Mouse (Mus musculus): ENCODE results near the gene Lman1l. TPM values are rescaled to one million over a fixed set of nuclear protein-coding genes. Genes with fewer than 3 reads are reported as not detected.

Lman1l gene
- polyA plus RNA-seq (2014; fragmentation: Nextera tagmentation; extraction: Ambion mirVana), result not detected in 2 replicates

DNA sequence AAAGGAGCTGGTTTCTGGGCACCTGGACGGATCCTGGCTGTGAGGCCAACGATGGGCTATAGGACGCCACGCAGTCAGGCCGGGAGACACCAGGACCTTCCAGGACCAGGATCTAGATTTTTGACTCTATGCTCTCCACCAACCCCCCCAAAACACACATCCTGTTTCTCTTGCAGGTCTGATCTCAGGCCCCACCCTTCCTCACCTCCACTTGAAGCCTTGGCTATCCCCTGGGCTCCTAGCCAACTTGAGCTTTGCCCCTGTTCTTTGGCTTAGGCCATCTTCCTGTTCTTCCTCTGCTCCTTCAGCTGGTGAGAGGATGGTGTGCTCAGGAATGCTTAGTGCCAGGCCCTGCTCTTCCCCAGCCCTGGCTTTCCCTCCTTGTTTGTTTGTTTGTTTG lies at the start of gene Lman1l:
Gene Lman1l (minus strand): TSS at position 101 of the 400 bp plus-strand sequence.
- H3K4me3 ChIP-seq (replicated peaks; ENCODE audit: low read length), result no peak within 1 kb of the TSS
- no peak within 1 kb of the TSS for H3K4me2 ChIP-seq (replicated peaks)
- no peak within 1 kb of the TSS for H3K27ac ChIP-seq
- H3K9me3 ChIP-seq (ENCODE audit: control insufficient read depth, low read length), result no peaks in the 10 kb centered on the region
- ATAC-seq (ENCODE audit: low FRiP score) (no peak), DNase-seq (ENCODE audit: low spot score) (no peak)
- no peaks in the 10 kb centered on the region for H3K4me1 ChIP-seq (replicated peaks; ENCODE audit: control insufficient read depth, insufficient read depth, low read length)
- no peak within 1 kb of the TSS for H3K9ac ChIP-seq
- H3K27me3 ChIP-seq (ENCODE audit: control insufficient read depth, insufficient read depth, low read length), result no peaks in the 10 kb centered on the region
- 94% methylated on average over 5 of the region's 5 CpGs for WGBS
- H3K36me3 ChIP-seq (replicated peaks; ENCODE audit: control insufficient read depth, insufficient read depth), result peaks cover 19% of the 10 kb centered on the region

DNA sequence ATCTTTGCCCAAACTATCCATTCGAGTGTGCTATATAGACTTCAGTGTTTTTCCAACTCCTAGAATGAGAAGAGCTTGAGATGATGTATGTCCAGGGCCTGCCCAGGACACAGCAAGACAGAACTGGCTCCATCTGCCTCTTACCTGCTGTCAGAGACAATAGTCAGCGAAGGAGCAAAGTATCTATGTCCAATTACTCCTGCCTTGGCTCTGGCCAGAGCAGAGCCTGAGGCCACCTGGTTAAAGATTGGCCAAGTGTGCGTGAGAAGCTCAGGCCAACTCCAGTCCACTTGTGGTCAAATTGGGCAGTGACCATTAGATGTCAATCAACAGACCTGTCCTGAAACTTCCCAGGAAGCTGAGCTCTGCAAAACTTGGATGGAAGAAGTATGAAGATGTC lies 49.0 kb upstream of the Lman1l start:
- H3K4me3 ChIP-seq (replicated peaks; ENCODE audit: low read length), result no peak overlapping the region
- 81% methylated on average over 3 of the region's 3 CpGs for WGBS

GRCm38 (mm10) chr9:57668277-57668676 lies 47.7 kb upstream of the Lman1l start:
- Histone ChIP-seq H3K9ac (no peak overlapping the region), H3K9me3 (ENCODE audit: control insufficient read depth, low read length) (no peaks in the 10 kb centered on the region), H3K27me3 (ENCODE audit: control insufficient read depth, insufficient read depth, low read length) (no peaks in the 10 kb centered on the region), H3K36me3 (replicated peaks; ENCODE audit: control insufficient read depth, insufficient read depth) (no peaks in the 10 kb centered on the region), H3K4me1 (replicated peaks; ENCODE audit: control insufficient read depth, insufficient read depth, low read length) (no peaks in the 10 kb centered on the region), H3K4me3 (replicated peaks; ENCODE audit: low read length) (no peak overlapping the region), H3K27ac (no peak overlapping the region), H3K4me2 (replicated peaks) (no peak overlapping the region)
- ATAC-seq (ENCODE audit: low FRiP score) (no peak), DNase-seq (ENCODE audit: low spot score) (no peak)
- WGBS, result 59% methylated on average over 1 of the region's 1 CpGs

More for the DNA sequence above, 49.0 kb upstream of the Lman1l start:
- ATAC-seq (ENCODE audit: low FRiP score) (no peak), DNase-seq (ENCODE audit: low spot score) (no peak)
- Histone ChIP-seq H3K9ac (no peak overlapping the region), H3K36me3 (replicated peaks; ENCODE audit: control insufficient read depth, insufficient read depth) (no peaks in the 10 kb centered on the region), H3K27ac (no peak overlapping the region), H3K4me2 (replicated peaks) (no peak overlapping the region), H3K4me1 (replicated peaks; ENCODE audit: control insufficient read depth, insufficient read depth, low read length) (no peaks in the 10 kb centered on the region), H3K27me3 (ENCODE audit: control insufficient read depth, insufficient read depth, low read length) (no peaks in the 10 kb centered on the region), H3K9me3 (ENCODE audit: control insufficient read depth, low read length) (no peaks in the 10 kb centered on the region)

DNA sequence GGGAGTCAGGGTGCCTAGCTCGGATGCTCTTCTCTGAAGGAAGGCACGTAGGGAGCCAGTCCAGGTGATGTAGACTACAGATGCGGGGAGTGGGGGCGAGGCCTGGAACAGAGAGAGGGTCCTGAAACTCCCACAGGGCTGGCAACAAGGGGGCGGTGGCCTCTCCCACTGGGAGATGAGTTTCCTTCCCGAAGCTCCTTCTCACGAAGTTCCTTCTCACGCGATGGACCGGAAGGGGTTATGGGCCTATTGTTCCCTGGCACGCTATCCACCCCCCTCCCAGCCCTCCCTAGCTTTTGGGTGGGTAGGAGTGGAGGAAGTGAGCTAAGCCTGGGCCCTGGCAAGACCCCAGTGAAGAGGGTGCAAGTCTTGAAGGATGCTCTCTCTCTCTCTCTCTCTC lies 47.2 kb upstream of the Lman1l start:
- no peaks in the 10 kb centered on the region for H3K36me3 ChIP-seq (replicated peaks; ENCODE audit: control insufficient read depth, insufficient read depth)
- H3K9me3 ChIP-seq (ENCODE audit: control insufficient read depth, low read length), result no peaks in the 10 kb centered on the region
- DNase-seq (ENCODE audit: low spot score) (no peak), ATAC-seq (ENCODE audit: low FRiP score) (no peak)
- no peak overlapping the region for H3K4me3 ChIP-seq (replicated peaks; ENCODE audit: low read length)
- 50% methylated on average over 11 of the region's 11 CpGs for WGBS
- no peak overlapping the region for H3K9ac ChIP-seq
- H3K27ac ChIP-seq, result no peak overlapping the region
- H3K27me3 ChIP-seq (ENCODE audit: control insufficient read depth, insufficient read depth, low read length), result no peaks in the 10 kb centered on the region
- H3K4me1 ChIP-seq (replicated peaks; ENCODE audit: control insufficient read depth, insufficient read depth, low read length), result no peaks in the 10 kb centered on the region
- no peak overlapping the region for H3K4me2 ChIP-seq (replicated peaks)

GRCm38 (mm10) chr9:57667136-57667535 lies 46.6 kb upstream of the Lman1l start:
- no peaks in the 10 kb centered on the region for H3K27me3 ChIP-seq (ENCODE audit: control insufficient read depth, insufficient read depth, low read length)
- H3K4me3 ChIP-seq (replicated peaks; ENCODE audit: low read length), result no peak overlapping the region
- H3K9me3 ChIP-seq (ENCODE audit: control insufficient read depth, low read length), result no peaks in the 10 kb centered on the region
- DNase-seq (ENCODE audit: low spot score), result no peak
- no peak overlapping the region for H3K9ac ChIP-seq
- ATAC-seq (ENCODE audit: low FRiP score), result no peak
- H3K36me3 ChIP-seq (replicated peaks; ENCODE audit: control insufficient read depth, insufficient read depth), result no peaks in the 10 kb centered on the region
- H3K4me1 ChIP-seq (replicated peaks; ENCODE audit: control insufficient read depth, insufficient read depth, low read length), result no peaks in the 10 kb centered on the region
- H3K4me2 ChIP-seq (replicated peaks), result no peak overlapping the region
- WGBS, result 81% methylated on average over 3 of the region's 3 CpGs
- no peak overlapping the region for H3K27ac ChIP-seq

DNA sequence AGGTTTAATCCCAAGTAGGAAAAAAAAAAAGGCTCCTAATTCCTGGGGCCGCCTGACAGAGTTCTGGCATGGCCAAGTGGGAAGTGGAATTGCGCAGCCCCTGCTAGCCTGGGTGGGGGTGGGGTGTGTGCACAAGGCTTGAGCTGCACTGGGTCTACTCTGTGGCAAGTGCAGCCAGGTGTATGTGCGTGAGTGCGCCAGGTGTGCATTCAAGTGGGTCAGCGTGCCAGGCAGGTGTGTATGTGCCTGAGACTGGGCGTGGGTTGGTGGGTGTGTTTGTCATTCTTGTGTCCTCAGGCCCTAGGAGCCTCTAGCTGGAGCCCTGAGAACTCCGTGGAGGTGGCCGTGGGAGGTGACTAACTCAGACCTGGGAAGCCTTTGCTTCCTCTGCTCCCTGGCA lies 46.0 kb upstream of the Lman1l start:
- no peaks in the 10 kb centered on the region for H3K4me1 ChIP-seq (replicated peaks; ENCODE audit: control insufficient read depth, insufficient read depth, low read length)
- H3K4me2 ChIP-seq (replicated peaks), result no peak overlapping the region
- 84% methylated on average over 8 of the region's 8 CpGs for WGBS
- no peak overlapping the region for H3K4me3 ChIP-seq (replicated peaks; ENCODE audit: low read length)
- H3K27me3 ChIP-seq (ENCODE audit: control insufficient read depth, insufficient read depth, low read length), result no peaks in the 10 kb centered on the region
- no peak overlapping the region for H3K9ac ChIP-seq
- DNase-seq (ENCODE audit: low spot score) (no peak), ATAC-seq (ENCODE audit: low FRiP score) (no peak)
- H3K27ac ChIP-seq, result no peak overlapping the region
- H3K36me3 ChIP-seq (replicated peaks; ENCODE audit: control insufficient read depth, insufficient read depth), result no peaks in the 10 kb centered on the region
- no peaks in the 10 kb centered on the region for H3K9me3 ChIP-seq (ENCODE audit: control insufficient read depth, low read length)

DNA sequence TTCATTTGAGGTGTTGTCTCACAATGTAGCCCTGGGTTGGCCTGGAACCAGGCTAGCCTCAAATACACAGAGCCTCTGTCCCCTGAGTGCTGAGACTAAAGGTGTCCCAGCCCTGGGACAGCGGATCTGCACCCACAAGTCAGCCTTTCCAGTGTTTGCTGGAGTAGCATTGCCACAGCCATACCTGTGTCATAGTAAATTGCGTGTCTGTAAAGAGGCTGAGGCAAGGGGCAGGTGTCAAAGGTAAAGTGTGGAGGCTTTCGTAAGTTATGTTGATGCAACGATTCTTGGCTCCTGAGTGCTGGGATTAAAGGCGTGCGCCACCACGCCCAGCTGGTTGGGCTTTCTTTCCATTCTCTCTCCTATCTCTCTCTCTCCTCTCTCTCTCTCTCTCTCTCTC lies 44.0 kb upstream of the Lman1l start:
- H3K27me3 ChIP-seq (ENCODE audit: control insufficient read depth, insufficient read depth, low read length), result no peaks in the 10 kb centered on the region
- no peak overlapping the region for H3K27ac ChIP-seq
- ATAC-seq (ENCODE audit: low FRiP score) (no peak), DNase-seq (ENCODE audit: low spot score) (no peak)
- WGBS, result 70% methylated on average over 7 of the region's 7 CpGs
- H3K9me3 ChIP-seq (ENCODE audit: control insufficient read depth, low read length), result no peaks in the 10 kb centered on the region
- no peak overlapping the region for H3K4me3 ChIP-seq (replicated peaks; ENCODE audit: low read length)
- no peaks in the 10 kb centered on the region for H3K36me3 ChIP-seq (replicated peaks; ENCODE audit: control insufficient read depth, insufficient read depth)
- H3K4me2 ChIP-seq (replicated peaks), result no peak overlapping the region
- no peak overlapping the region for H3K9ac ChIP-seq
- H3K4me1 ChIP-seq (replicated peaks; ENCODE audit: control insufficient read depth, insufficient read depth, low read length), result no peaks in the 10 kb centered on the region

DNA sequence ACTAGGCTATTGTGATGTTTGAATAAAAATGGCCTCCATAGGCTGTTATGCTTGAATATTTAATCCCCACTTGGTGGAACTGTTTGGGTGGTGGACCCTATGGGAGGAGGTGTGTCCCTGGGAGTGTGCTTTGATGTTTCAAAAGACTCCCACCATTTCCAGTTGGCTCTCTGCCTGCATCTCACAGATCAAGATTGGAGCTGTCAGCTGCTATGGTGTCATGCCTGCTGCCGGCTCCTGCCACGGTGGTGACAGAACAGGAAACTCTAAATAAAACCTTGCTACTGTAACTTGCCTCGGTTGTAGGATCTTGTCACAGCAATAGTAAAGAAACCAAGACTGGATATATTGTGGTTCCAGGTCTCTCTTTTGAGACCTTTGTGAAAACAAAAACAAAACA lies 41.0 kb upstream of the Lman1l start:
- Histone ChIP-seq H3K36me3 (replicated peaks; ENCODE audit: control insufficient read depth, insufficient read depth) (no peaks in the 10 kb centered on the region), H3K4me1 (replicated peaks; ENCODE audit: control insufficient read depth, insufficient read depth, low read length) (no peaks in the 10 kb centered on the region), H3K9me3 (ENCODE audit: control insufficient read depth, low read length) (no peaks in the 10 kb centered on the region), H3K27ac (no peak overlapping the region), H3K27me3 (ENCODE audit: control insufficient read depth, insufficient read depth, low read length) (no peaks in the 10 kb centered on the region), H3K4me2 (replicated peaks) (no peak overlapping the region), H3K4me3 (replicated peaks; ENCODE audit: low read length) (no peak overlapping the region), H3K9ac (no peak overlapping the region)
- 68% methylated on average over 3 of the region's 3 CpGs for WGBS
- no peak for ATAC-seq (ENCODE audit: low FRiP score)
- no peak for DNase-seq (ENCODE audit: low spot score)

DNA sequence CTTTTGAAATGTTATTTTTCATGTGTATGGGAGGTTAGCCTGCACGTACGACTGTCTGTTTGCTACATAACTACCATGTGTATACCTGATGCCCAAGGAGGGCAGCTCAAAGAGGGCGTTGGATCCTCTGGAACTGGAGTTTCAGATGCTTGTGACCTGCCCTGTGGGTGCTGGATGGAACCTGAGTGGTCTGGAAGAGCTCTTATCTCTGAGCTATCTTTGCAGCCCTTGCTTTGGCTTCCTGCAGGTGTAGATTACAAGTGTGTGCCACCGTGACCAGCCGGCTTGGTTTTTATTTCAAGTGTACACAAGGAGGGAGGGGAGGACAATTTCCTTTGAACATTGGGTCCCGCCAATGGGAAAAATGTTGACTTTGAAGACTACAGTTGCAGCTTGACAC lies 39.9 kb upstream of the Lman1l start:
- no peaks in the 10 kb centered on the region for H3K9me3 ChIP-seq (ENCODE audit: control insufficient read depth, low read length)
- WGBS, result 91% methylated on average over 6 of the region's 6 CpGs
- no peak overlapping the region for H3K27ac ChIP-seq
- H3K4me1 ChIP-seq (replicated peaks; ENCODE audit: control insufficient read depth, insufficient read depth, low read length), result no peaks in the 10 kb centered on the region
- ATAC-seq (ENCODE audit: low FRiP score), result no peak
- H3K27me3 ChIP-seq (ENCODE audit: control insufficient read depth, insufficient read depth, low read length), result no peaks in the 10 kb centered on the region
- H3K9ac ChIP-seq, result no peak overlapping the region
- no peak overlapping the region for H3K4me2 ChIP-seq (replicated peaks)
- no peak overlapping the region for H3K4me3 ChIP-seq (replicated peaks; ENCODE audit: low read length)
- DNase-seq (ENCODE audit: low spot score), result no peak
- no peaks in the 10 kb centered on the region for H3K36me3 ChIP-seq (replicated peaks; ENCODE audit: control insufficient read depth, insufficient read depth)

GRCm38 (mm10) chr9:57659774-57660173 lies 39.2 kb upstream of the Lman1l start:
- no peaks in the 10 kb centered on the region for H3K4me1 ChIP-seq (replicated peaks; ENCODE audit: control insufficient read depth, insufficient read depth, low read length)
- DNase-seq (ENCODE audit: low spot score), result peak; percentile 79
- H3K27ac ChIP-seq, result no peak overlapping the region
- no peaks in the 10 kb centered on the region for H3K36me3 ChIP-seq (replicated peaks; ENCODE audit: control insufficient read depth, insufficient read depth)
- H3K4me3 ChIP-seq (replicated peaks; ENCODE audit: low read length), result no peak overlapping the region
- H3K9ac ChIP-seq, result no peak overlapping the region
- no peaks in the 10 kb centered on the region for H3K27me3 ChIP-seq (ENCODE audit: control insufficient read depth, insufficient read depth, low read length)
- WGBS, result 20% methylated on average over 4 of the region's 4 CpGs
- no peak overlapping the region for H3K4me2 ChIP-seq (replicated peaks)
- ATAC-seq (ENCODE audit: low FRiP score), result peak; percentile 53; the same call in 1 of the 2 replicates
- H3K9me3 ChIP-seq (ENCODE audit: control insufficient read depth, low read length), result no peaks in the 10 kb centered on the region
